1 mouse cellular context compared by ENCODE assay signal in genomic region chr7:80342858-80343257, GRCm38 (mm10).
TF ChIP-seq lines count a peak whose summit lies in the region.

Gene Hddc3 (plus strand): TSS chr7:80343104.

TF ChIP-seq in CH12.LX, 34 proteins besides CTCF, POLR2A, EP300 and RAD21 (continued from another document):
- TF ChIP-seq ETS1 (conservative IDR thresholded peaks at IDR 0.05; ENCODE audit: low read depth, low read length) (0 out of 2 replicates have a peak, but pooled peaks have one; percentile 17), USF1 (IDR thresholded peaks at IDR 0.05; ENCODE audit: low read depth, low read length) (no peak), BHLHE40 (IDR thresholded peaks at IDR 0.05; ENCODE audit: low read depth, low read length) (peak; percentile 69), MAX (IDR thresholded peaks at IDR 0.05; ENCODE audit: low read length) (peak; percentile 69; the same call in 1 of the 2 replicates), GABPA (IDR thresholded peaks at IDR 0.05; ENCODE audit: insufficient replicate concordance, low read depth, low read length) (no peak), MAZ (IDR thresholded peaks at IDR 0.05; ENCODE audit: low read depth, low read length) (no peak), JUND (conservative IDR thresholded peaks at IDR 0.05; ENCODE audit: low read depth, low read length) (no peak), MEF2A (IDR thresholded peaks at IDR 0.05; ENCODE audit: borderline replicate concordance, low read depth, low read length) (0 out of 2 replicates have a peak, but pooled peaks have one; percentile 18), RCOR1 (conservative IDR thresholded peaks at IDR 0.05; ENCODE audit: low read depth, low read length) (no peak), MAFK (IDR thresholded peaks at IDR 0.05; ENCODE audit: insufficient replicate concordance, low read length) (no peak), SMC3 (IDR thresholded peaks at IDR 0.05; ENCODE audit: low read depth, low read length) (peak; percentile 35; the same call in 1 of the 2 replicates), MYC (IDR thresholded peaks at IDR 0.05; ENCODE audit: low read depth, low read length) (peak; percentile 83), NRF1 (IDR thresholded peaks at IDR 0.05; ENCODE audit: low read depth, low read length) (peak; percentile 84)
